ENCODE assay signal across 14 mouse cellular contexts in the genomic region with DNA sequence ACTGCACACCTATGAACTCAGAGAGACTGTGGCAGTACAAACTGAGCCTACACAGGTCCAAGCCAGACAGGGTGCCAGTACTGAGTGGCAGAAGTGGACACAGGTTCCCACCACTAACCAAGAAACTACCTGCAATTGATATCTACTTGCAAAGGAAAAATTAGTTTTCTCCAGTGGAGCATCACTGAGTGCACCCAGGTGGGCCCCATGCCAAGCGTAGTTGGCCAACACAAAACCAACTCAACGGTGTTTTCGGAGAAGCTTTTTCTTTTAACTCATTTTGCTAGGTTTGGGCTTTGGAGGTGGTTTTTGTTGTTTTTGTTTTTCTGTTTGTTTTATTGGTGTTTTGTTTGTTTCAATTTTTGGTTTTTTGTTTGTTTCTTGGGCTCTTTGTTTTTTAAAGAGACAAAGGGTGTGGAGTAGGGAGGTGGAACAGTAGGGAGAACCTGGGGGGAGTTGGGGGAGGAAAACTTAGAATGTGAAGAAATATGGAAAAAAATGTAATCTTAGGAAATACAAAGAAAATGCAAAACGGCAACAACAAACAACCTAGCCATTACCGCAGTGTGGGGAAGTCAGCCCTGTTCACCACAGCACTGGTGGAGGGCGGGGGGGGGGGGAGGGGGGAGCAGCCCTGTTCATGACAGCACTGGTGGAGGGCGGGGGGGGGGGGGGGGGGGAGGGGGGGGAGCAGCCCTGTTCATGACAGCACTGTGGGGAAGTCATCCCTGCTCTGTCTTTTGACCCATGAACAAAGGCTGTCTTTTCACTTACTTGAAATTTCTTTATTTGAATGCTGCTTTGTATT.
DNase-seq lines count a peak whose midpoint lies in the region; ATAC-seq and TF ChIP-seq lines count a peak whose summit lies in the region.
"Had no signal": no experiment of that assay in that cellular context is flagged by ENCODE, and none has a peak within 500 bp of the region (broad histone marks: within the 10 kb centered on the region; RNA-seq: fewer than 3 reads in every experiment).

No protein-coding gene starts in this region.

- H3K4me3 ChIP-seq in cerebellum, adult 2 months (replicated peaks; ENCODE audit: insufficient read depth, low read depth, low read length) = no peak overlapping the region
- H3K4me3 ChIP-seq in small intestine, adult 2 months (ENCODE audit: low read depth, low read length) = no peak overlapping the region
- H3K4me3 ChIP-seq: heart, embryonic 15.5 days; hindbrain, embryonic 13.5 days; midbrain, embryonic 10.5 days had no signal

- no peak for TF ChIP-seq POLR2A in cerebellum, adult 2 months (IDR thresholded peaks at IDR 0.05; ENCODE audit: borderline replicate concordance, insufficient read depth, low read length)
- no peak for TF ChIP-seq POLR2A in small intestine, adult 2 months (IDR thresholded peaks at IDR 0.05; ENCODE audit: low read depth, low read length)

- no peak for TF ChIP-seq CTCF in cerebellum, adult 2 months (IDR thresholded peaks at IDR 0.05; ENCODE audit: borderline replicate concordance, insufficient read depth, low read depth, low read length)
- TF ChIP-seq CTCF in small intestine, adult 2 months (IDR thresholded peaks at IDR 0.05; ENCODE audit: extremely low read depth, insufficient read length, insufficient replicate concordance, low read depth, low read length) = no peak

- peak; percentile 6 for ATAC-seq in common myeloid progenitor, adult 5-6 weeks (replicated peaks; ENCODE audit: low read depth, poor library complexity, severe bottlenecking)

- WGBS in cerebellum, adult 2 months = 79% methylated on average over 5 of the region's 7 CpGs
- WGBS in small intestine, adult 2 months = 85% methylated on average over 5 of the region's 7 CpGs

- no peaks in the 10 kb centered on the region for H3K36me3 ChIP-seq in small intestine, adult 2 months (ENCODE audit: control insufficient read depth, insufficient read depth, low read length)
- H3K36me3 ChIP-seq: heart, embryonic 15.5 days; hindbrain, embryonic 13.5 days; midbrain, embryonic 10.5 days had no signal

- peaks cover 33% of the 10 kb centered on the region for H3K4me1 ChIP-seq in cerebellum, adult 2 months (ENCODE audit: control insufficient read depth, insufficient read depth, low read length)
- H3K4me1 ChIP-seq in small intestine, adult 2 months (ENCODE audit: control insufficient read depth, insufficient read depth, insufficient read length, low read length) = no peaks in the 10 kb centered on the region; the same call in 1 of the 2 replicates
- H3K4me1 ChIP-seq: hindbrain, embryonic 13.5 days had no signal

- no peaks in the 10 kb centered on the region for H3K27me3 ChIP-seq in cerebellum, adult 2 months (ENCODE audit: control insufficient read depth, insufficient read depth, low read length)
- no peaks in the 10 kb centered on the region for H3K27me3 ChIP-seq in small intestine, adult 2 months (ENCODE audit: control insufficient read depth, insufficient read depth, low read length)
- H3K27me3 ChIP-seq: heart, embryonic 15.5 days; hindbrain, embryonic 13.5 days had no signal

- 0 out of 2 replicates have a peak overlapping the region, but pooled peaks have one; percentile 2 for H3K27ac ChIP-seq in cerebellum, adult 2 months (ENCODE audit: insufficient read depth, low read length)
- H3K27ac ChIP-seq in small intestine, adult 2 months (ENCODE audit: insufficient read depth, low read depth, low read length) = peak overlapping the region; percentile 28
- H3K27ac ChIP-seq: heart, embryonic 15.5 days; hindbrain, embryonic 13.5 days; midbrain, embryonic 10.5 days had no signal

- peak; percentile 26 to 39 for DNase-seq in cerebellum, adult 2 months
- DNase-seq in cerebellum, adult 11 months = no peak
- DNase-seq in CD4-positive helper T cell, adult 2 months (ENCODE audit: low read depth, low spot score) = peak; percentile 68
- DNase-seq in c-Kit-positive CD71-positive TER-119-positive erythroid progenitor cells, embryonic 14.5 days (ENCODE audit: low spot score) = no peak
- no peak for DNase-seq in frontal cortex, postnatal 36 days (ENCODE audit: low spot score in 2 of 2)
- no peak for DNase-seq in neural tube, embryonic 10.5 days (ENCODE audit: extremely low spot score, low spot score)
- DNase-seq: gastrocnemius, postnatal 36 days; kidney, adult 2 months; lung, embryonic 14.5 days had no signal

Comparison
In these comparisons a context has a peak if more than half of its experiments do, and no peak if none do; other contexts are left out.
1. DNase-seq: peak in cerebellum, adult 2 months (2 of 2) and CD4-positive helper T cell, adult 2 months (single experiment); none in cerebellum, adult 11 months (single experiment), c-Kit-positive CD71-positive TER-119-positive erythroid progenitor cells, embryonic 14.5 days (single experiment), frontal cortex, postnatal 36 days (0 of 2) and neural tube, embryonic 10.5 days (single experiment).